Mouse (Mus musculus): ENCODE measurements at regions not wholly inside any gene's neighbourhood (a gene's known extent, or its start where the extent isn't known, plus 50 kb on each side); places are given as distances from the start of the nearest gene placed in this dataset.
A peak's percentile ranks its signal among the peaks of the same experiment; 100 is the strongest.

DNA sequence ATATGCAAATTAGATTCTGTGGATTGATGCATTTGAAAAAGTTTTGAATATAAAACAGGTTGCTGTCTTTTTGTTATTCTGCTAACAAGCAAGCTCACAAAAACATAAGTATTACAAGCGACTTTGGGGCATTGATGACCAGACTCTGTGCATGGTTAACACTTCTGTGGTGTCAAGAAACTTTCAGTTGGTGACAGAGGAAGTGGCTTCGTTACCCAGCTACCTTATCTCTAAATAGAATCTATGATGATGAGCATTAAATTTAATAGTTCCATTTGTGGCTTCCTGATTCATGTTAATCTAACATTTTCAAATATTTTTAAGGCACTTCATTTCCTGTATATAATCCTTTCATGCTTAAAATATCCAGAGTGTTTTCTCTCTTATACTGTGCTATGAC lies 100.8 kb downstream of the Tm2d1 start:
- DNase-seq (ENCODE audit: low spot score in 2 of 2): no peak

DNA sequence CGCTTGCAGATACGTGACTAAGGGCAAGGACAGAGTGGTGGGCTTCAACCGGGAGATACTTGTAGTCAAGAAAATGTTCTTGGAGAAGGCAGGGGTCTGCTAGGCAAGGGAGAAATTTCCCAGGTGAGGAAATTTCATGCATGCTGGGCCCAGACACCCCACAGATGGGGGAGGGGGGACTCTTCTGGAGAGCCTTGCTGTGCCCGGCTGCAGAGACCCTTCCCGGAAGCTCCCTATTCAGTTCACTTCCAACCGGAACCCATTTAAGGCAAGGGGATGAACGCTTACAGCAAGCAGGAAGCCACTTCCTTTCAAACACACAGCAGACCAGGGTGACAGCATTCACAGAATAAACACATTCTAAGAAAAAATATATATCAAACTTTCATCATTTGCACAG lies 124.8 kb downstream of the Tm2d1 start:
- no peak for DNase-seq (ENCODE audit: low spot score in 2 of 2)

DNA sequence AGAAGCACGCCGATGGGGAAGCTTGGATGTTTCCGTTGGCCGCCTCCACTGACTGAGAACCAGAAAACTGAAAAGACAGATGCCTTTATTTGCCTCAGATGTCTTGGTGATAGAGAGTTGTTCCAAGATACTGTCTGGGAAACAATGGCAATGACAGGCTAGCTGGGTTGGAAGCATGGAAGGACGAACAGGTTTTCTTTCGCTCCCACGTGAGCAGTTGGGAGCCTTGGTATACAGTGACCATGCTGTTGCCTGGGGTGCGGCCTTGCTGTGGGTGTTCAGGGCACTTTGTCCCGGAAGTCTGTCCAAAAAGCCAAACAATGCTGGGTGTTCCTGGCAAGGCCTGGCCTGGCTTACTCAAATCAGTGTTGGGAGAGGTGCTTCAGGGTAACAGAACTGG lies 125.4 kb downstream of the Tm2d1 start:
- DNase-seq (ENCODE audit: low spot score in 2 of 2): no peak

DNA sequence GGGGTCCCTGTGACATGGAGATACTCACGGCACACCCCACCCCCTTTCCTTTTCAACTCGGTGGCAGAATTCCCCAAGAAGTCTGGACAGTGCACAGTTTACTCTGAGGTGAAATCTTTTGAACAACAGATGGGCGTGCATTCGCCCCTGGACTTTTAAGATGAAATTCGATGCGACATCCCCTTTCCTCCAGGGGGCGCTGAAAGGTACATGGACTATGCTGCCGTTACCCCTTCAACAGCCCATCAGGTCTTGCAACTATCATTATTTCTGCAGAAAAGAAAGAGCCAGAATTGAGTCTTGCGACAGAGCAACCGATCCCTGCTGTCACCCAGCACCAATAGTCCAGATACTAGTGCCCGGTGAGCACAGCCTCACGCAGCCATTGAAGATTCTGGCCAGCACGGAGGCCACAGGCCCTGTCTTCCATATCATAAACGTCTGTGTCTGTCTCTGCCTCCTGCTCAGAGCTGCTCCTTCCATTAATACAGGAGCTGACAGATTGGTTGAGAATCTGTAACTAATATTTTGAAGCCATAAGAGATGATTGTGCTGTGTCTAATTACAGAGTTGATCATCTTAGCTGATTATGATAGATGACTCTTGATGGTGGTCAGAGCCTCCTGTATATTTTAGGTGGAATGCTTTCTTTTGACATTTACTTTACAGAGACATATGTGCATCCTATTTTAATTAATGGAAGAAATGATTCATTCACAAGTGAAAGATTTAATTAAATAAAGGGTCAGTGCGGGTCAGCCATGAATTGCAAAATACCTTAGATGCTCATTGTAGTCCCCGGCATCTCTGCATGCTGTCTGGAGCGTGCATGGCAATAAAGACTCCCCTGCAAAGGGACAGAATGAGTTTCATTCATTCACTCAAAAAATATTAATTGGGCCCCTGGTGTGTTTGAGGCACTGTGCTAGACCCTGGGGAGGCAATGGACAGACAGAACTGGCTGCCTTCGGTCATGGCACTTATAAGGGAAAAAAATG lies 128.0 kb downstream of the Tm2d1 start:
- DNase-seq (ENCODE audit: low spot score in 2 of 2): no peak

DNA sequence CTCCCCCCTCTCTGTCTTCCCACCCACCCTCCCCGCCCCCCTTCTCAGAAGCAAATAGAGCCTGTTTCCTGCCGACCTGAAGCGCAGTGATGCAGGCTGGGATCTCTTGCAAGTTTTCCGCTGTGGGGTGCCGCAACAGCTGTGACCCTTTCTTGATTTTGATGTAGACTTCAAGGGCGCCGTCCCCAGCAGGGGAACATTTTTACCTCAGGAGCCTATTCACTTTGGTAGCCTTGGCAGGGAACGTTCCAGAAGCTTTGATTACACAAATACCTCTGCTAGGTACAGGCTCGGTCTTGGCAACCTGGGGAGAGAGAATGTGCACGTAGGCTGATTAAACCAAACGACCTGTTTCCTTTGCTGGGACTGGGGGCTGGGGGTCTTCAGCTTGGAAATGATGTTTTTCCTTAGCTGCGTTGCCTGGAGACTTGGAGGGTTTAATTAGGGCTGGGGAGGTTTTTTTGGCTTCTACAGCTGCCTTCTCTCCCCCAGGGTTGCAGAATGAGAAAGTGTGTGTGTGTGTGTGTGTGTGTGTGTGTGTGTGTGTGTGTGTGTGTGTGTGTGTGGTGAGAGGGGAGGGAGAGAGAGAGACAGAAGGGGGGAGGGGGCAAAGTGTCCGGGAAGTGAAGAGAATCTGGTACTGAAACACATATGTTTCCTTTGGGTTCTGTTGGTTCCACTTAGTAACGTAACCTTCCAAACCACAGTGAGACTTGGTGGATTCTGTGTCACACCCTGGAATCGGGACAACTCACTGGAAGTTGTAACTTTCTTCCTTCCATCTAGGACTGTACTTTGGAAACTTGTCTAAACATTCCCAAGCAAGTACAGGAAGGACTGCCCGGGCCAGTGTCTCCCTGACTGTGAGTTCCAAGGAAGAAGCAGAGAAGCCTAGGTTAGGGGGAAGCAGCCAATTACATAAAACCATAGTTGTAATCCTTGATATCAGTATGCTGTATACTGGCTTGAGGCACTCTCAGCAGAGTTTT lies 138.9 kb downstream of the Tm2d1 start:
- DNase-seq (ENCODE audit: low spot score in 2 of 2): peak; percentile 24 to 38

DNA sequence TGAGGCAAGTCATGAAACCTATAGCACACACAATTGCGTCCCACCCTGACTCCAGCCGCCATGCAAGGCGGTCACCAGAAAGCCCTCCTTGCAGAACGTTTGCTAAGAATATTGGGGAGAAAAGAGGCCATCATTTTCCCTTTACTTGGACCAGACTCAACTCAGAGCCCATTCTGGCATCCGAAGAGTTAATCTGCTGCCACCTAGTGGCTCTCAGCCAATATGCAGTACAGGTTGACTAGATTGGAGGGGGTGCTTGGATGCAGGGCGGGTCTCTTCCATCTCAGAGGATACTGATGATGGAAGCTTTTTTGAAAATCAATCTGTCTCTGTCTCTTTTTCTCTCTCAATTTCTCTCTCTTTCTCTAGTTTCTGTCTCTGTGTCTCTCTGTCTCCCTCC lies 139.6 kb downstream of the Tm2d1 start:
- DNase-seq (ENCODE audit: low spot score in 2 of 2): peak; percentile 21 to 60

DNA sequence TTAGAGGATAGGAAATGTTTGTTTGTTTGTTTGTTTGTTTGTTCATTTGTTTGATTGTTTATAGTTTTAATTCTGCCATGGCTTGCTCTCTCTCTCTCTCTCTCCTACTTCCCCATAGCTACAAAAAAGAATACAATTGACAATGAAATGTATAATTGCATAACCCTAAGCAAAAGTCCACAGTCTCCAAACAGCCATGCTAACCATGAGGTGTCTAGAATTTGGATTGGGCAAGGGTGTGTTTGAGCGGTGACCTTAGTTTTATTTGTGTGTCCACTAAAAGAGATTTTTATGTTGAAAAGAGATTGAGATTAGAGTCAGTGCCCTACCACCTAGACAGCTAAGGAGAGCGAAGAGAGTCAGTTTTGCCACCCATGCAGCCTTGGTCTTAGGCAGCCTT lies 141.2 kb downstream of the Tm2d1 start:
- no peak for DNase-seq (ENCODE audit: low spot score in 2 of 2)

DNA sequence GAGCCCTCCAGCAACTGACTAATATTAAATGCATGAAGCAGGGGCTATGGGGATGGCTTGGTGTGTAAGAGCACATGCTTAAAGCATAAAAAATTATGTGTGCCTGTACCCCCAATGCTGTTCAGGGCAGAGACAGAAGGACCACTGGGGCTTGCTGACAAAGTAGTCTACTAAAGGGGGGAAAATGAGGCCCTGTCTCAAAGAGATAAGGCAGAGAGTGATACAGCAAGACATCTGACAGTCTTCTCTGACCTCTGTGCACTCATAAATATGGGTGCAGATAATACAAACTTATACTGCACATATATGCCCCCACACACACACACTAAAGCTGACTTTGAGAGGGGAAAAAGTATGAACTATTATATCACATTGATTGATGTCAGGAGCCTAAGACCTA lies 142.8 kb downstream of the Tm2d1 start:
- DNase-seq (ENCODE audit: low spot score in 2 of 2): no peak

DNA sequence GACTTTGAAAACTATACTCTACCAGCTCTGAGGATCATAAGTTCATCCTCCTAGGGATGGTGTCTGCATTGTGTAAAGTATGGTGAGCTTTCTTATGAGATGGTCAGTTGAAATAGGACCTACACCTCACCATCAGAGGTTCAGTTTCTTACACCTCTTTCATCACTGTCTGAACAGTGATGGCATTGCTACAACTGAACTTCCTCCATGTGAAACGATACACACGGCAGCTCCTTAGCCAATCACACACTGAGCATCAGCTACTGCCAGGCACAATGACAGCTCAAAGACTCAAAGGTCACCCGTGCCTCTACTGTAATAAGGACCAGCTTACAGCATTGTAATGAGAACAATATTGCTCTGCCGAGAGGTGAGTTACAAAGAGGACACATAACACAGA lies 145.0 kb downstream of the Tm2d1 start:
- DNase-seq (ENCODE audit: low spot score in 2 of 2): no peak

DNA sequence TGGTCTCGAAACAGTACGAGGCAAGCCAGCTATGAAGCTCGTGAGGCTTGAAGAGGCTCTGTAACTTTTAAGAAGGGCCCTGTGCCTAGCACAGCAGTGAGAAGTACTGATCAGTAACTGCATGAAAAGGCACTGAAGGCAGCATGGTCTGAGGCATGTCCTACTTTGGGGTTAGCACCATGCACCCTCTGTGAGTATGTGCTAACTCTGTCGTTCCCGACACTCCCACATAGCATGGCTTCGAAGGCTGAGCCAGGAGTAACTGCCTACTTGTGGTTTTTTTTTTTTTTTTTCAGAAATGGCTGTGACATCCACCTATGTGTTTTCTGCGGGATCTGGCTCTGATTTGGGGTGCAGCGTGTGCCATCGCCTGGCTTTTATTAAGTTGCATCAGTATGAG lies 145.6 kb downstream of the Tm2d1 start:
- peak; percentile 17 to 29 for DNase-seq (ENCODE audit: low spot score in 2 of 2)

DNA sequence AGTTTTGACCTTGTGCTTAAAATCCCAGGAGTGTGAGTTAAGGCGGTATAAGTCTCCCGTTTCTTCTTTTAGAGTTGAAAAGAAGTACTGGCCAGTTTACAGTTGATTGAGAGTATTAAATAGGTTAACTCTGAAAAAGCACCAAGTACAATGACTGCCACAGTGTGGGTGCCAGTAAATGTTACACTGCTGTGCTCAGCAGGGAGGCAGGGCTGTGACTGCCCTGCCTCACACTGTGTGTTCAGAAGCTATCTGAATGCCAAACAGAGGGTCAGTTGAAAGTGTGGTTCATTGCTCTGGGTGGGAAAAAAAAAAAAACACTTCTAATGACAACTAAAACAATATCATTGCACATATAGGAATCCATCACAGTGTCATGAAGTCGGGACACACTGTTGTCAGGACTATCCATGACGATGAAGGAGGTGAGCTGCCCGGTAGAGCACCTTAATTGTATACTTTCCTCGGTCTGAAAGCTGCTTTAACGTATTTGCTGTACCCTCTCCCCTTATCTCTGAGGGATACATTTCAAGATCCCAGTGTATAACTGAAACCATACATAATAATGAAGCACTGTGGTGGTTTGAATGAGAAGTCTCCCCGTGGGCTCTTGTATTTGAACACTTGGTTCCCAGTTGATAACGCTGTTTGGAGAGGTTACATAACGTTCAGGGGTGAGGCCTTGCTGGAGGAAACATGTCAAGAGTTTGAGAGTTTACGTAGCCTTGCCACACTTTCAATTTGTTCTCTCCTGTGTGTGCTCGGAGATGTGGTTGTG lies 146.9 kb downstream of the Tm2d1 start:
- no peak for DNase-seq (ENCODE audit: low spot score in 2 of 2)

DNA sequence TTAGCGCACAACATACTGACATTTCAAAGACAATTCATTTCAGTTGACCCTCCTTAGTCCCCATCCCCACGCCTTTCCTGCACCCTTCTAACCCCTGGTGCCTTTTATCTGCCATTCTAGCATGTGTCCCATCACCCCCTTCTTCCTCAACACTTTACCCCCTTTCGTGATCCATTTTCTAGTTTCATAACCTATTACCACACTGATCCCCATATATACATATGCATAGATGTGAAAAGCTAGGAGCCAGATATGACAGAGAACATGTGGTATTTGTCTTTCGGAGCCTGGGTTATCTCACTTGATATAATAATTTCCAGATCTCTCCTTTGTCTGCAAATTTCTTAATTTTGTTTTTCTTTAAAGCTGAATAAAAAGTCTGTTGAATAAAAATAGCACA lies 154.9 kb downstream of the Tm2d1 start:
- no peak for DNase-seq (ENCODE audit: low spot score in 2 of 2)

DNA sequence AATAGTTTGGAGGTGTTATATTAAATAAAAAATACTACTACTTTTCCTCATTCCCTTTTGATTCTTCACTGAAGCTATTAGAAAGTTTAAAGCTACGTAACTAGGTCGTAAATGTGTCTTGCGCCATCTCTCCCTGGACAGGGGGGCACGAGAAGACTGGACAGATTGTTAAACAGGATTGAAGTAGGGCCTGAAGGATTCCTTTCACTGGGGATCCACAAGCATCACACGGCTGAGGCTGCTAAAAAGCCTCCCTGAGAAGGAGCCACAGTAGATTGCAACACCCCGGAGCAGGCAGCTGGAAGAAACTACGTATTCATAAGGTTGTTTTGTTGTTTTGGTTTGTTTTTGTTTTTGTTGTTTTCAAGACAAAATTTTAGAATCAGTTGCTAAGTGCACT lies 158.7 kb downstream of the Tm2d1 start:
- DNase-seq (ENCODE audit: low spot score in 2 of 2): no peak

DNA sequence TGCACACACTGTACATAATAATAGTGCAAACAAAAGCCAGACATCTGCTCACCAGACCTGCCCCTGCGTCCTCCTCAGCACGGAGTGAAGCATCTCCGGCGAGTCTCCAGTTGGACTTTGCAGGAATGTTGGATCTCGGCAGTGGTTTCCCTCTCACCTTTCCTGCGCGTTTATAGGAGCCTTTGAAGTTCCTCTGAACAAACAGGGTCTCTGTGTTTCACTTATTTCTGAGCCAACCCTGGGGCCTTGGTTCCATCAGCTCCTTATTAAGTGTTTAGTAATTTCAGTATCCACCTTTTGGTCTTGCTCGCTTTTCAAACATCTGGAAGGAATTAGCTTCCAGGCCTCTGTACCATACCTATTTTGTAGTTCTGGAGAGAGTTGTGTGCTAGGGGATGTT lies 159.7 kb downstream of the Tm2d1 start:
- DNase-seq (ENCODE audit: low spot score in 2 of 2): no peak

DNA sequence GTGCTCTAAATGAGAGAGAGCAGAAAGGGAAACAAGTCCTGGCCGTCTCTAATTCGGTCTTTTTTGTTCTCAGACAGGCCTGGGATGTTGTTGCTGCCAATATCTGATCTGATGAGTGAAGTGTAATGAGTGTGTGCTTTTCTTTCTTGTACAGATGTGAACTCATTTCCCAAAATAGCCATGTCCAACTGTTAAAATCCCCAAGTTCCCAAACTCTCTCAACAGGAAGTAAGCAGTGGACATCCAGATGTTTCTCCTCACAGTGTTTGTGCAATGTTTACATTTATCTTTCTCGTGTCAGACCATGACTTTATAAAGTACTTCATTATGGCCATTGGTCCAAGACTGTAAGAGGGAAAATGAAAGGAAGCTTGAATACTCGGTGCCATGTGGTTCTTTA lies 161.5 kb downstream of the Tm2d1 start:
- DNase-seq (ENCODE audit: low spot score in 2 of 2): no peak

DNA sequence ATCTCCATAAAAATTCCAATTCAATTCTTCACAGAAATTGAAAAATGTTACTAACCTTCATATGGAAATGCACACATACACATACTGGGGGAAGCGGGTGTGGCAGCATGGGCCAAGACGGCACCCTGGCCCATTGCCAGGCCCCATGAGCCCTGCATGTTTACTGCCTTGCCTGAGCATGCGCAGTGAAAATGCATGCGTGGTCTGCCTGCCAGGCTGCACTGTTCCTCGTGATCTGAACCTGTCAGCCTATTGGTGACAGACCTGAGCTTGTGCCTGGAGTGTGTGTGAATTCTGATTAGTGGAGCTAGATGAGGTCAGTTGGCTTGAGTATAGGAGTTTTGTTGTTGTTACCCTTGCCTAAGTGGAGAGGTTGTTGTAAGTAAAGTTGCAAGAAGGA lies 167.9 kb downstream of the Tm2d1 start:
- no peak for DNase-seq (ENCODE audit: low spot score in 2 of 2)

DNA sequence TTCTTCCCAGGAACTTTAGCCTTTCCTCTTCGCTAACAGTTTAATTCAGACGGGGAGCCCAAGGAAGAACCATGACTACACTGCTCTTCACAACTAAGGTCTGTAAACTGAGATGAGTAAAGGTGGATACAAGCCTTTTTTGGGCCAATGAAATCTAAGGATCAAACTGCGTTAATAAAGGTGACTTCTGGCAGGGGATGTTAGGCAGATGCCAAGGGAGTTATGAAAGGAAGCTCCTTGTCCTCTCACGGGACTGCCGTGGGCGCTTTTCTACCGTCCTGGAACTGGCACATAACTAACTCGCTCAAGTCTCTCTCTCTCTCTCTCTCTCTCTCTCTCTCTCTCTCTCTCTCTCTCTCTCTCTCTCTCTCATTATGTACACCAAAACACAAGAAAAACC lies 175.7 kb downstream of the Tm2d1 start:
- DNase-seq (ENCODE audit: low spot score in 2 of 2): no peak

DNA sequence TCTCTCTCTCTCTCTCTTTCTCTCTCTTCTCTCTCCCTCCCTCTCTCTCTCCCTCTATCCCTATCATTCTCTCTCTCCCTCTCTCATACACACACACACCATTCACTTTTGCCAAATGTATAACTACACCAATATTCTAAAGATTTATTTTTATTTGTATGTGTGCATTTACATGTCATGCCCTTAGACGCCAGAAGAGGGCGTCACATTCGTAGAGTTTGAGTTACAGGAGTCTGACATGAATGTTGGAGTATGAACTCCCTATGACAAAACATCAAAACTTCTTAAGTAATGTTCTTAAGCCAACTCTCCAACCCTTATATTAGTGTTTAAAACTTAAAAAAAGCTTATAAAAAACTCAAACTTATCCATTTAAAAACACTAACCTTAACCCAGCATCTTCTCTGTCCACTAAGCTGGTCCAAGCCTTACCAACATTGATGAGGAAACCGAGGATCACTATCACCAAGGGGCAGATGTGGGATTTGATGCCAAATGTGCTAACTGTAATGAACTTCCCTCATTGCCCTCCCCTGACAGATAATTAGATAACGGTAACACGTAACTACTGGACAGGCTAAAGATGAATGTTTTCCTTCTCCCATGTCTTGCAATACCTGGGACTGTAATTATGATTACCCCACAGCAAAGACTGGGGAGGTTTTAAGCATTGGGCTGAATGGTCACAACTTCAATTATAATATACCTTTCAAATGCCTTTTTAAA lies 176.7 kb downstream of the Tm2d1 start:
- DNase-seq (ENCODE audit: low spot score in 2 of 2): no peak

DNA sequence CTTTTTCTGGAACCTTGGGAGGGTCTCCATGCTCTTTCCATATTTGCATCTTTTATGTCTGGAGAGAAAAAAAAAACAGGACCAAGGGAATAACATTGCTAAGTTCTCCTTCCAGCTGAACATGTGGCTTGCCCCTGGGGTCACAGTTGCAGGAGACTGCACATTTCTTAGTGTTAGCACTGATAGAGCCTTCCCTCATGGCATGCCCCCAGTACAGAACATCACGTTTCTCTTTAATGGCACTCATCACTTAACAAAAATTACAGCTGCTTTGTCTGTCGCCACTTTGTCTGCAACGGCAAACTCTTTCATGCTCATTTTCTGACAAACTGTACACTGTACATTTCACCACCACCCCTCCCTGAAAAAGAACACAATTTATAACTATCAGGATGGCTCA lies 180.0 kb downstream of the Tm2d1 start:
- DNase-seq (ENCODE audit: low spot score in 2 of 2): no peak

DNA sequence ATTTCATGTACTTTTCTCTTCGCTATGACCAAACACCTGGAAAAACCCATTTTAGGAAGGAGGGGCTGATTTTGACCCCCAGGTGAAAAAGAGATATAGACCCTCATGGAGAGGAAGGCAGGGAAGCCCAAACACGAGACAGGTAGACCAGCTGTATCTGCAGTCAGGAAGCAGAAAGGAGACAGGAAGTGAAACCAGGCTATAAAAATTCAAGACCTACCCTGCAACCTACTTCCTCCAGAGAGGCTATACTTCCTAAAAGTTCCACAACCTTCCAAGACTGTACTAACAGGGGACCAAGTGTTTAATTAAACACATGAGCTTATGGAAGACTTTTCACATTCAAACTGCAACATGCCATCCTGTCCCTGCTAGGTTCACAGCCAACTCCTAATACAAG lies 180.9 kb downstream of the Tm2d1 start:
- DNase-seq (ENCODE audit: low spot score in 2 of 2): no peak

DNA sequence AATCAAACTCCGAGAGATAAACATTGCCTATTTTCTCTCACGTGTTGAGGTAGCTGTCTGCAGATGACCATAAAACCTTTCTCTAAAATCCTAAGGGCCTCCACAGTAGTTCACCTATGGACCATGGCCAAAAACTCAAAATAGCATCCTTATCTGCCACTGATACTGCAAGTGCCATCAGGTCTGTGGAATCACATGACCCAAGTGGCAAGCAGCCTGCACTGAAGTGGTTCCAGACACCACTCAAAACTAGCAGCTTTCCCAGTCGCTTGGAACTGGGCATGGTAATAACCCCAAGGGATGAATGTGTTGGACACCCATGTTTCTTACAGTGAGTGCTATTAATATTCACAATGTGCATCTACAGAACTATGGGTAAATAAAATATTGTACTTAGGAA lies 182.0 kb downstream of the Tm2d1 start:
- no peak for DNase-seq (ENCODE audit: low spot score in 2 of 2)

All from frontal cortex, postnatal 36 days (tissue).